Mouse (Mus musculus) CH12.LX (cell line): ENCODE results near the gene Scgb1a1. TPM values are rescaled to one million over a fixed set of nuclear protein-coding genes. Genes with fewer than 3 reads are reported as not detected.

Source experiments
- DNase-seq: peaks from one replicate; pipeline ENCODE4 v3.0.0-alpha.2; 2013; ENCODE audit errors: extremely low read depth
- H3K27ac ChIP-seq: 2 replicates; pipeline ENCODE4 v1.5.1; 2012; ENCODE audit warnings: low read depth, mild to moderate bottlenecking, control low read depth, moderate library complexity; ENCODE audit not compliant: insufficient read depth
- H3K27me3 ChIP-seq: replicated peaks from 2 replicates; pipeline ENCODE3; 2012; ENCODE audit warnings: inconsistent platforms
- H3K36me3 ChIP-seq, 2 experiments: replicated peaks in 1 of 2; 2 replicates each; pipeline versions ENCODE3 to v1.6.1; 2012; ENCODE audit warnings: inconsistent platforms in 1 of 2, low read length in 1 of 2, mild to moderate bottlenecking in 1 of 2, mixed read lengths in 1 of 2, moderate library complexity in 1 of 2; ENCODE audit not compliant: control insufficient read depth in 1 of 2, insufficient read depth in 1 of 2
- H3K4me1 ChIP-seq, 2 experiments: 2 replicates each; pipeline ENCODE4 v1.6.1; 2012; ENCODE audit warnings: inconsistent platforms in 1 of 2, moderate library complexity in 1 of 2; ENCODE audit not compliant: insufficient read depth in 2 of 2, control insufficient read depth in 1 of 2
- H3K4me2 ChIP-seq: 2 replicates; pipeline ENCODE4 v1.6.1; 2012; ENCODE audit warnings: low read depth, mild to moderate bottlenecking, control low read depth; ENCODE audit not compliant: poor library complexity, insufficient read depth, severe bottlenecking
- H3K4me3 ChIP-seq, 3 experiments: fragments of 150-350 bp in 1 of 3; sonication (generic) in 1 of 3; replicated peaks in 1 of 3; 2 replicates each; pipeline versions ENCODE3 to v1.5.1; 2011 to 2012; ENCODE audit warnings: low read depth in 2 of 3, low read length in 2 of 3, mild to moderate bottlenecking in 2 of 3, moderate library complexity in 2 of 3, control low read depth in 1 of 3, improper control_type of control experiment in 1 of 3, inconsistent platforms in 1 of 3, mixed read lengths in 1 of 3; ENCODE audit not compliant: poor library complexity in 1 of 3
- H3K79me2 ChIP-seq: replicated peaks from 2 replicates; pipeline ENCODE4 v1.6.1; 2012; ENCODE audit warnings: mild to moderate bottlenecking, moderate library complexity; ENCODE audit not compliant: control insufficient read depth, poor library complexity, insufficient read depth, severe bottlenecking; ENCODE audit errors: extremely low read depth
- H3K9ac ChIP-seq: 2 replicates; pipeline ENCODE4 v1.6.1; 2012; ENCODE audit warnings: low read depth, mild to moderate bottlenecking, control low read depth, moderate library complexity; ENCODE audit not compliant: insufficient read depth
- H3K9me3 ChIP-seq: replicated peaks from 2 replicates; pipeline ENCODE3; 2012; ENCODE audit warnings: low read length, inconsistent platforms, mixed read lengths
- CHD1 ChIP-seq: IDR thresholded peaks from 2 replicates; pipeline ENCODE4 v1.6.1; 2012; ENCODE audit warnings: low read depth, low read length, improper control_type of control experiment, inconsistent platforms
- CHD2 ChIP-seq: IDR thresholded peaks from 2 replicates; pipeline ENCODE4 v1.6.1; 2011; ENCODE audit warnings: low read length, improper control_type of control experiment
- E2F4 ChIP-seq: IDR thresholded peaks from 2 replicates; pipeline ENCODE4 v1.6.1; 2011; ENCODE audit warnings: low read depth, low read length, improper control_type of control experiment; ENCODE audit not compliant: insufficient replicate concordance
- ELF1 ChIP-seq: IDR thresholded peaks from 2 replicates; pipeline ENCODE4 v1.6.1; 2014; ENCODE audit warnings: low read depth, mild to moderate bottlenecking, inconsistent platforms, low read length, improper control_type of control experiment
- EP300 ChIP-seq: IDR thresholded peaks from 2 replicates; pipeline ENCODE4 v1.6.1; 2011; ENCODE audit warnings: low read length, improper control_type of control experiment
- JUN ChIP-seq: IDR thresholded peaks from 2 replicates; pipeline ENCODE4 v1.6.1; 2011; ENCODE audit warnings: low read depth, mild to moderate bottlenecking, low read length, improper control_type of control experiment, moderate library complexity; ENCODE audit not compliant: insufficient read depth
- JUND ChIP-seq: conservative IDR thresholded peaks from 2 replicates; pipeline ENCODE4 v1.6.1; 2011; ENCODE audit warnings: low read depth, low read length, improper control_type of control experiment
- MAZ ChIP-seq: IDR thresholded peaks from 2 replicates; pipeline ENCODE4 v1.6.1; 2012; ENCODE audit warnings: low read depth, mild to moderate bottlenecking, inconsistent platforms, low read length, improper control_type of control experiment, moderate library complexity
- MXI1 ChIP-seq: IDR thresholded peaks from 2 replicates; pipeline ENCODE4 v1.6.1; 2011; ENCODE audit warnings: mild to moderate bottlenecking, low read depth, low read length, improper control_type of control experiment
- NELFE ChIP-seq: IDR thresholded peaks from 2 replicates; pipeline ENCODE4 v1.6.1; 2011; ENCODE audit warnings: low read depth, low read length, improper control_type of control experiment
- NRF1 ChIP-seq: IDR thresholded peaks from 2 replicates; pipeline ENCODE4 v1.6.1; 2014; ENCODE audit warnings: low read depth, mild to moderate bottlenecking, inconsistent platforms, low read length, improper control_type of control experiment, moderate library complexity
- POLR2AphosphoS2 ChIP-seq: IDR thresholded peaks from 2 replicates; pipeline ENCODE4 v1.6.1; 2011; ENCODE audit warnings: low read depth, low read length, improper control_type of control experiment
- RCOR1 ChIP-seq: conservative IDR thresholded peaks from 2 replicates; pipeline ENCODE4 v1.6.1; 2012; ENCODE audit warnings: low read depth, mild to moderate bottlenecking, inconsistent platforms, low read length, improper control_type of control experiment
- SMC3 ChIP-seq: IDR thresholded peaks from 2 replicates; pipeline ENCODE4 v1.6.1; 2011; ENCODE audit warnings: low read depth, low read length, improper control_type of control experiment
- TBP ChIP-seq: conservative IDR thresholded peaks from 2 replicates; pipeline ENCODE4 v1.6.1; 2011; ENCODE audit warnings: low read depth, low read length, improper control_type of control experiment
- UBTF ChIP-seq: IDR thresholded peaks from 2 replicates; pipeline ENCODE4 v1.6.1; 2012; ENCODE audit warnings: low read depth, mild to moderate bottlenecking, inconsistent platforms, low read length, improper control_type of control experiment, moderate library complexity
- USF1 ChIP-seq: IDR thresholded peaks from 2 replicates; pipeline ENCODE4 v1.6.1; 2014; ENCODE audit warnings: low read depth, mild to moderate bottlenecking, inconsistent platforms, low read length, improper control_type of control experiment
- USF2 ChIP-seq: conservative IDR thresholded peaks from 2 replicates; pipeline ENCODE4 v1.6.1; 2011; ENCODE audit warnings: low read depth, low read length, improper control_type of control experiment
- ZC3H11A ChIP-seq: IDR thresholded peaks from 2 replicates; pipeline ENCODE4 v1.6.1; 2012; ENCODE audit warnings: low read depth, mild to moderate bottlenecking, inconsistent platforms, low read length, improper control_type of control experiment
- ZKSCAN1 ChIP-seq: IDR thresholded peaks from 2 replicates; pipeline ENCODE4 v1.6.1; 2012; ENCODE audit warnings: low read depth, inconsistent platforms, low read length, improper control_type of control experiment, borderline replicate concordance
- dilution Hi-C: fragments of 300-500 bp; cut with MboI; formaldehyde crosslinking; loops from 2 replicates; pipeline ENCODE4 v1.14.3; 2020; ENCODE audit warnings: low sequenced_read_pairs; ENCODE audit not compliant: extremely low pct_unique_long_range_greater_than_20kb, extremely low pct_ligation_motif_present
- in situ Hi-C: fragments of 300-500 bp; cut with MboI; formaldehyde crosslinking; loops from 3 replicates; pipeline ENCODE4 v1.14.3; 2019; ENCODE audit warnings: low sequenced_read_pairs, low pct_ligation_motif_present, low pct_unique_long_range_greater_than_20kb, mixed read lengths
- polyA plus RNA-seq: library from polyadenylated mRNA; unstranded; fragments of >175 nt; gene quantifications from 2 replicates; pipeline ENCODE4 v1.2.1, GENCODE M21; 2012; ENCODE audit warnings: low read depth; ENCODE audit not compliant: insufficient read length
- total RNA-seq, 2 experiments: library from RNA; depleted of rRNA; stranded (reverse); fragments of 300-350 nt in 1 of 2; fragments of >200 nt in 1 of 2; gene quantifications; 2 replicates each; pipeline ENCODE4 v1.2.3; 2012 to 2014

Scgb1a1 gene
- total and polyA plus RNA-seq, 3 experiments = not detected

GRCm38 (mm10) chr19:9075558-9075957, 12.2 kb downstream of the Scgb1a1 start:
- H3K27ac ChIP-seq = no peak overlapping the region
- H3K9me3 ChIP-seq = no peaks in the 10 kb centered on the region
- no peak for TF ChIP-seq MAZ
- TF ChIP-seq POLR2AphosphoS2 = no peak
- no peak for TF ChIP-seq USF1
- TF ChIP-seq NELFE = no peak
- no peak for DNase-seq
- H3K4me2 ChIP-seq = no peak overlapping the region
- in situ Hi-C loops (loop anchor here (5.0 kb wide), 1 partner anchor 83 kb away; no protein-coding TSS in a partner anchor), dilution Hi-C loops (no loop called here)
- H3K79me2 ChIP-seq = no peaks in the 10 kb centered on the region
- H3K9ac ChIP-seq = no peak overlapping the region
- peaks cover 11 to 40% of the 10 kb centered on the region in 2 experiments for H3K4me1 ChIP-seq
- H3K36me3 ChIP-seq = no peaks in the 10 kb centered on the region
- no peaks in the 10 kb centered on the region for H3K27me3 ChIP-seq
- H3K4me3 ChIP-seq = no peak overlapping the region

GRCm38 (mm10) chr19:9074424-9074823, 13.3 kb downstream of the Scgb1a1 start:
- H3K4me3 ChIP-seq = no peak overlapping the region
- no peaks in the 10 kb centered on the region for H3K27me3 ChIP-seq
- H3K4me1 ChIP-seq = peaks cover 20 to 49% of the 10 kb centered on the region in 2 experiments
- no peak overlapping the region for H3K4me2 ChIP-seq
- H3K79me2 ChIP-seq = no peaks in the 10 kb centered on the region
- no peaks in the 10 kb centered on the region for H3K9me3 ChIP-seq
- no peak overlapping the region for H3K9ac ChIP-seq
- in situ Hi-C loops = no loop called here
- no peaks in the 10 kb centered on the region for H3K36me3 ChIP-seq
- TF ChIP-seq EP300 (no peak), TBP (no peak), ZC3H11A (no peak), POLR2AphosphoS2 (no peak), RCOR1 (no peak), NELFE (no peak), SMC3 (no peak), JUND (no peak), JUN (no peak), E2F4 (no peak), CHD2 (no peak), ELF1 (no peak), UBTF (no peak), ZKSCAN1 (no peak), USF2 (no peak), CHD1 (no peak), MXI1 (no peak), NRF1 (no peak)
- no peak overlapping the region for H3K27ac ChIP-seq
- dilution Hi-C loops = no loop called here
- no peak for DNase-seq
